Mouse (Mus musculus) heart, postnatal 0 days (tissue): Measurements from ENCODE around the gene Gm49318.

Experiments
- CTCF ChIP-seq: IDR thresholded peaks from 2 replicates; pipeline ENCODE4 v1.5.1; 2016; ENCODE audit warnings: antibody characterized with exemption, control low read depth, low read depth
- EP300 ChIP-seq: IDR thresholded peaks from 2 replicates; pipeline ENCODE4 v1.6.1; 2016; ENCODE audit warnings: antibody characterized with exemption, low read depth

DNA sequence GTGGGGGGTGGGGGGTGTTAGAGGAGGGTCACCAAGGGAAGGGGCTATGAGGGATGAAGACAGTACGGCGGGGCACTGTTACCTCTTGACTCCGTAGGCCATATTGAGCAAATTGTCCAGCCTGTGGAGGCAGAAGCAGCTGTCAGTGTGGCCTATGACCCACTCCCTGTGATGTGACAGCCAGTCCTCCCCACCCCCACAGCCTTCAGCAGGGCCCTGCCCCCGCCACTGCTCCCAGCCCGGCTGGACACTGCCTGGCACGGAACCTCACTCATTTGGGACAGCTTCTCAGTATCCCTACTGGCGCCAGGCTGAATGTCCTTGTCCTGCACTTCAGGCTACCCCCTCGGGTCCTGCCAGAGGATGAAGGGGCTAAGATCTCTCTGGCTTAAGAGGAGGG, 46.5 kb downstream of the Gm49318 start:
- TF ChIP-seq CTCF (no peak), EP300 (no peak)
